Mouse (Mus musculus) adrenal gland, postnatal 10 days (tissue): ENCODE results near the gene Adgre1. TPM values are rescaled to one million over a fixed set of nuclear protein-coding genes. Genes with fewer than 3 reads are reported as not detected.

Experiments
- total RNA-seq, 2 experiments: library from RNA; stranded (reverse); gene quantifications; 2 replicates each; pipeline ENCODE4 v1.2.3; 2021

The Adgre1 gene
- total RNA-seq, 2 experiments from 2014 or later, result 5.7 to 6.7 TPM

Other genes starting within 250 kb of the Adgre1 start
- not detected for gene Cd70, start 208.9 kb upstream of the Adgre1 start, total RNA-seq
- under 1 TPM; 0.30 to 0.33 TPM for gene Tnfsf14, start 164.5 kb upstream of the Adgre1 start, total RNA-seq
- gene C3, start 130.6 kb upstream of the Adgre1 start, total RNA-seq, result 100 to 1,000 TPM; 426 to 804 TPM
- 10 to 100 TPM; 51.1 to 56.2 TPM for gene Gpr108, start 110.2 kb upstream of the Adgre1 start, total RNA-seq
- gene Trip10, start 109.2 kb upstream of the Adgre1 start, total RNA-seq, result 10 to 100 TPM; 39.2 to 56.6 TPM
- gene Vav1, start 79.6 kb upstream of the Adgre1 start, total RNA-seq, result 1 to 10 TPM; 4.4 to 4.8 TPM
- not detected for gene Vmn2r120, start 186.8 kb downstream of the Adgre1 start, total RNA-seq